Mouse (Mus musculus) retina, postnatal 1 day (tissue): Measurements from ENCODE around the gene Etv5.

ENCODE experiments used
- DNase-seq: peaks from one replicate; pipeline ENCODE4 v3.0.0-alpha.2; 2012

Etv5 gene

DNA sequence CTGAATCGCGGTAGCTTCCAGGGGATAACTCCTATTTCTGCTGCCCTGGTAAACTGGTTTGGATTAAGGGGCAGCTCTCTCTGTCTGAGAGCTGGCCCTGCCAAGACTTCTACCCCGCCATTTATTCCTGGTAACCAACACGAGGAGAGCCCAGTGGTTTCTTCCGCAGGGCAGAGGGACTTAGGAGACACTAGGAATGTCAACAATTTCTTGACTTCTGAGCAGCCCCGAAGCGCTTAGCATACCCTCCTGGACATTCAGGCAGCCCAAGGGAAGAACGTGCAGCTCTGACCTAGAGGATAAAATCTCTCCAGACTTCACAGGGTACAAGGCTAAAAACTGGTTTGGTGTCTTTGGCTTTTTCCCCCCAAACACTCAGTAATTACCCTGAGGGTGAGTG, 10.1 kb downstream of the Etv5 start:
- no peak for DNase-seq

DNA sequence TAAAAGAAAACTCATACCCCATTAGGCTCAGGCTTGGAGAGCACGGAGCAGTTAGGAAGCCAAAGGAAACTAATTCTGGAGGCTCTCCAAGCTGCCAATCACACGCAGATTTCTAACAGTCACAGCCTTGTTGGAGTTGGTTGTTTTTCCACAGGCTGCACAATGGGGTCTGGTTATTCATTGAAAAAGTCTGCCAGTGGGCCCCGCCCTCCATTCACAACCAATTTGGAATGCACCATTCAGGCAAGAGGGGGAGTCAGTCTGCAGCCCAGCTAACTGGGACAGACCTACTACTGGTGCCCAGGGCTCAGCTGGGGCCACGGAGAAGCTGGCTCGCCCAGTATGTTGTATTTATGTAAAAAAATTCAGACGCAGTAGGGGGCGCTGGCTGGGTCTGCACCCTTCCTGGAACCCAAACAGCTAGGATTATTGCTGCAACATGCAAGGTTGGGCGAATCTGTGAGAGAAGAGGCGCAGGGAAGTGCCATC, 10.6 kb downstream of the Etv5 start:
- peak; percentile 99 for DNase-seq

DNA sequence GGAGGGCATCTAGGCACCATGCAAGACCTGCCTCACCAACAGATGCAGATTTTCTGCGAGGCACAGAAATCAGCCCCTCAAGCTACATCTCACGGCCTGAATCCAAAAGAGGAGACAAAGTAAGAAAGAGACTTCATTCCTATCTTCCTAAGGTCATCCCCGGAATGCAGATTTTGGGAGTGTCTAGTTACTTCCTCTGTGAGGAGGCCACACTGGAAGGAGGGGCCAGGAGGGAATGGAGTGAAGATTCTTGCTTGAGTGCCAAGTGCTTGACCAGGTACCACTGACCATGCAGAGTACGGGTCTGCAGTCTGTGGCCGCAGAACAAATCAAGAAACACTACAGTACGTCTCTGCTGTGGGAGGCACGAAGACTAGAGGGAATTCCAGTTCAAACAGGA, 12.7 kb downstream of the Etv5 start:
- DNase-seq, result no peak

DNA sequence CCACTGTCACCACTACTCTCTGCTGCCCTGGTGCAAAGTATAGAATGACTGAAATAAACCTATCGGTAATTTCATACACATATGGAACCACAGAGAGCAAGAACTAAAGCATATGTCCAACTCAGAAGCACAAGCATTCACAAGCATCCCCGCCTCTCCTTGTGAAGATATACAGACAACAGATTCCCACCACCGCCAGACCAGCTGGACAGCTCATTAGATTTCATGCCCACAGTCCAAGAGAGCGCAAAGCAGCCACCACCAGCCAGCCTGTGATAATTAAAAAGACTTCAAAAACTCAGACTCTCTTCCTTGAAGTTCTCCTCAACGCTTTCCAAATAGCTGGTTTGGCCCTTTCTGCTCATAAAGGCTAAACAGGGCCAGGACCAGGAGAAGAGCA, 17.3 kb downstream of the Etv5 start:
- DNase-seq, result no peak

DNA sequence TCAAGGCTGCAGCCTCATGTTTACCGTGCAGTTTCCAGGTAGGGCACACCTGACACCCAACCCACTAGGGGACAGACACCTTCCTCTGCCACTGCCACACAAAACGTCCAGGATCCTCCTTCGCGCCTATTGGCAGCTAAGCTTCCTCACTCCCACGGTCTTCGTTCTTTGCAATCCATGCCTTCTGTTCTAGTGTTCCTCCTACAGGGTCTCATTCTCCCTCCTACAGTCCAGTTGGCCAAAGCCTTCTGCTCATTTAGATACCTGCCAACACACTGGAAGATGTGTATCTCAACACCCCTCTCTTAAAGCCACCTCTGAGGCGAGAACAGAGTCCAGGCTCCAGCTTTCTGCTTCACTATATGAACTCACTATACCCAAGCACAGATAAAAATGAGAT, 21.6 kb downstream of the Etv5 start:
- no peak for DNase-seq

DNA sequence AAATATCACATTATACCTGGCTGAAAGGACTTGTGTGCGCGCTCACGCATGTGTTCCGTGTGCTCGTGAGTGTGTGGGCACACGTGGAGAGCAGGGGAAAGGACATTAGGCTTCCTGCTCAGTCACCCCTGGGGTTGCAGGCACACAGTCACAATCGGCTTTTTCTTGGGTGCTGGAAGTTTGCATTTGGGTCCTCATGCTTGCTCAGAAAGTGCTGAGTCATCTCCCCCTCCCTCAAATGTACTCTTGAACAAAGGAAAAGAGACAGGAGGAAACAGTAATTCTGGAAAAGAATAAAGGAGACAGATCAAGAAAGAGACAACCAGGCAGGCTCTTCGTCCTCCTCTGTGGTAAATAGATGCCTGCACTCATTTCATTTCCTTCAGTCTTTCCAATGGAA, 22.5 kb downstream of the Etv5 start:
- DNase-seq, result no peak

DNA sequence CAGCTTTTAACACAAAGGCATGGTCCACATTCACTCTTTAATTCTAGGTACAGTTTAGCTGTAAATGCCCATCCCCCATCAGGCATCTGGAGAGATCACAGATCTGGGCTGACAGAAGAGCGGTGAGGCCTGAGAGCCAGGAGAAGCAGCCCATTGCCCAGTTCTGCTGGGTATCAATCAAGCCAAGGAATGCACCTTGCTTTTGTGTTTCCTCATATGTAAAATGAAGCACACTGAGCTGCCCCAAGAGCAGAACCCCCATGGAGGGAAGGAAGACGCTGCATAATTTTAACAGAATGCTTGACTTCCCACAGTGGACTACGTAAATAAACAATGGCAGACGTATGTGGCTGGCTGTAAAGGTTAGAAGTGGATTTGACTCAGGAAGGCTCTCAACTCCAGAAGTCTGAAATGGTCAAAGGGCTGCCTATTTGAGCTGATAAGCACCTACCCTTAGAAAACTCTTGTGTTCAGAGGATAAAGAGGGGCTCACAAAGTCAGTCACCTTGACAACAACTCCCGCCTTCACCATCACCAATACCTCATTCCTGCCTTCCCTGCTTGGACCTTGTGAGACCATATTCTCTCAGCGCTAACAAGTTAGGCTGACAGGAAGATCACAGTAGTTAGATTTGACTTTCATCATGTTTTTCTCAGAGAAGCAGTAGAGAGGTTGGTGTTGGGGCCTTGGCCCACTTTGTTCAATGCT, 23.2 kb downstream of the Etv5 start:
- no peak for DNase-seq

DNA sequence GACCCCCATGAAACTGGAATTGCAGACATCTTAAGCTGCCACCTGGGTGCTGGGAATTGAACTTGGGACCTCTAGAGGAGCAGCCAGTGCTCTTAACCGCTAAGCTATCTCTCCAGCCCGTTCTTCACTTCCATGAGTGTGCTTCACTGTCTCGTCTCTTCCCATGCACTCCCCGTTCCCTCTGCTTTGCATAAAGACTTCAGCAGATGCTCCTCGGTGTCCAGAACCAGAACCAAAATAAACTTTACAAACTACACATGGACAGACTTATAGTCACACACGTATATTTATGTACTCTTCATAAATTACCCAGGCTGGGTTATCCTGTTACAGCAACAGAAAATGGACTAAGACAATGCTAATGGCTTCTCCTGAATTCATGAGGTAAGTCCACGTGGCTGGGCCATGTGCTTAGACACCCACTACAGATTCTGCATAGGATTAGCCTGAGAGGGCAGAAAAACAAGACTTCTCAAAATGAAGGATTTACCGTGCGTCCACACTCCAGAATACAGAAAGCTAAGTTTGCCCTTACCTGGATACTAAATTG, 25.2 kb downstream of the Etv5 start:
- no peak for DNase-seq

DNA sequence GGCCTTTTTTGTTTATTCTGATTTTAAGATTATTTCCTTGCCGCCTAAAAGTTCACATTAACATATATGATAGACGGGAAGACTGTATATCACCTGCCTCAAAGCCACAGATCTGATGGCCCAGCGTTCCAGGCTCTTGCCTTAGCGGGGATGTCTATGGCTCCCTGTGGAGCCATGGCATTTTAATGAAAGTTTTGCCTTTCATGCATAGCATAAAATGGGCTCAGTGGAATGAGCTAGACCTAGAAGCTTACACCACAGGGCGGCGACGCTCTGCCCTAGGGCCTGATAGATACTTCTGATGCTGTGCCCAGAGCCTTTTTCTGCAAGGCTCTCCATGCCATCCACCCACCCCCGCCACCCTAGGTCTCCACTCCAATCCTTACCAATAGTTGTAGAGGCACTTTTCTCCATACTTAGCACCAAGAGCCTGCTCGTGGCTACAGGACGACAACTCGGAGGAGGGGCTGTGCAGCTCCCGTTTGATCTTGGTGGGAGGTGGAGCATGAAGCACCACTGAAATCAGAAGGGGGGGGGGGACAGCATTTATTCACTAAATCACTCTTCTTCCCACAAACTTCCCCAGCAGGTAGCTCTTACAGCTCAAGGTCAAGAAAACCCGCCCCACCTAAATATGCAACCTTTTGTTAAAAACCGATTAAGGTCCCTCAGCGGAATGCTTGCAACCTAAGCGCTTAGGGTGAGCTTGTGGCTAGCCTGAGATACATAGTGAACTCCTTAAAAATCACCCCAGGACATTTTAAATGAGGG, 26.9 kb downstream of the Etv5 start:
- no peak for DNase-seq

DNA sequence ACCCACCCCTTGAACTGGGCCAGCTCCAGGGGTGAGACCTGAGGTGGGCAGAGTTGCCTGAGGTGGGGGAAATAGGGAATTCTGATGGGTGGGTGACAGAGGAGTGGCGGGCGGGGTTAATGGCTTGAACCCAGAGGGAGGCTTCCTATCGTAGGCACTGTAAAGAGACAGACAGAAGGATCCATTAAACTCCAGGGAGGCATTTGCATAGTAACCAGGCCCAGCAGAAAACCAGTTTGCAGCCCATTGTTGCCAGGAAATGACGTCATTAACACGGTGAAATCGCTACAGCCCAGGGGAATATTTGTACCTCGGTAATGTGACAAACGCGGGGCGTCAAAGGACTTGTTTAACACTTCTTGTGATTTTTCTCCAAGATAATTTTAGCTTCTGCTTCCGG, 27.8 kb downstream of the Etv5 start:
- no peak for DNase-seq

DNA sequence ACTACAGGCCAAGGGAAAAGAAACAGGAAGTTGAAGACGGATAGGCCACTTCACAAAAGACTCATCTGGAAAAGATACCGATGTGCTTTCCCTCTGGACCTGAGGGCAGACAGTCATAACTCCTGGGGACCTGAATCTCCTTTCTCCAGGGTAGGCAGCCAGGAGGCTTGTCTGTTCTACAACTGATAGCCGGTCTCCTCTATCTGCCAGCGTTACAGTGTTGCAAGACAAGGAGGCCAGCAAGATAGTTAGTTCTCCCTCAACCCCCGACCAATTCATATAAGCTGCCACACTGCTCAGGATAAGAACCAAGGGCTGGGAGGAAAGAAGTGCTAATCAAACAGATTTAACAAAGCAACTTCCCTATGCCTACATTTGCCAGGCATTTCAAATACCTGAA, 29.5 kb downstream of the Etv5 start:
- no peak for DNase-seq

DNA sequence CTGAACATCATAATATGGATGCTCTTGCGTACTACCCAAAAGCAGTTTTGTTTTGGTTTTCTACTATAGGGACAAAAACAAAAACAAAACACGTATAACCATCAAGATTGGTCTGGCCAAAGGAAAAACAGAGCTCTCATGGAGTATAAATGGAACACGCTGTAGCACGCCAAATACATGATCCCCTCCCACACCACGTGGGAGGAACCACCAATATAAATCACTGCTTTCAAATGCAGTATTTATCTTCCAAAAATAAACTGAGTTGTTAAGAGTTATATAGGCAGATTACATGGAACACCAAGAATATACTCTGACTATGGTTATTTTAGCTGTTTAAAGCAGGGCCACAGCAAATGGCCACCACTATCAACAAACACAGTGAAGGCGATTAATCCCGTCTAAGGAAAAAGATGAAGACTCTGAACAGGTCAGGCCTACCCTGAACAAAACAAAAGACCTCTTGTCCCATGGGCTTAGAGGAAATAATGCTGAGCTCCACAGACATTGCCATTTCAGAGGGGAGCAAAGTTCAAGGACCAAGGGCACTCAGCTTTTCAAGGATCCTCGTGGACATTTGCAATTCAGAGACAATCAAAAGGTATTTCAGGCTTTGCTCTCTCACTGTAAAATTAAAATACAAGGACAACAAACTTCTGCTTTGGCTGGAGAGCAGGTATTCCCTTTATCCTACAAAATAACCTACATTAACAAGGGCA, 30.7 kb downstream of the Etv5 start:
- DNase-seq, result no peak

DNA sequence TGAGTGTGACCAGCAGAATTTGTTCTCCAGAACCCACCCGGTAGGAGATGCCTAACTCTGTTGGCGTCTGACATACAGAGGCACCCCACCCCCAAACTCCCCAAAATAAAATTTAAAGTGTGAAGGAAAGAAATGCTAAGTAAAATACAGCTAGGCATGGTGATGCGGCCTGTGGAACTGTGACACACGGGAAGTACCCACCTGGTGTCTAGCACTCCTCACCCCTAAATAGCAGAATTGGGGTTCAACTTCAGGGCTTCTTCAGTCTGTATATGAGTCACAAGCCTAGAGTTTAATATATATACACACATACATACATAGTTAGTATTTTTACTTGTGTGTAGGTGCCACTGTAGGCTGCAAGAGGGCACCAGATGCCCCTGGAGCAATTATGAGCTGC, 32.8 kb downstream of the Etv5 start:
- DNase-seq, result no peak

DNA sequence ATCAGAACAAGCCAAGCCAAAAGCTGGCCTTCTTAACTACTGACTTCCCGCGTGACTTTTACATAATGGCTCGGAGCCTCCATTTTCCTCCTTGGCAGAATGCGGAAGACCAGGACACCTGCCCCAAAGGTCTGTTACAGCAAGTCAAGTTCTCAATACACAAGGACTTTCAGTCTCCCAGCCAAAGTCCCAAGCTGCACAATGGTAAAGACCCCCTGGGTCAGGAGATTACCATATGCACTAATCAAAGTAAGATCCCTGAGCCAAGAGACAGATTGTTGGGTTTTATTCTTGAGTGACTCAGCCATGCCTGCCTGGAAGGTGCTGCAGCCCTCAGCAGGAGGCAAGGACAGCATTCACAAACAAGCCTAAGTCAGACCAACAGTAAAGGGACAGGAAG, 33.5 kb downstream of the Etv5 start:
- no peak for DNase-seq

DNA sequence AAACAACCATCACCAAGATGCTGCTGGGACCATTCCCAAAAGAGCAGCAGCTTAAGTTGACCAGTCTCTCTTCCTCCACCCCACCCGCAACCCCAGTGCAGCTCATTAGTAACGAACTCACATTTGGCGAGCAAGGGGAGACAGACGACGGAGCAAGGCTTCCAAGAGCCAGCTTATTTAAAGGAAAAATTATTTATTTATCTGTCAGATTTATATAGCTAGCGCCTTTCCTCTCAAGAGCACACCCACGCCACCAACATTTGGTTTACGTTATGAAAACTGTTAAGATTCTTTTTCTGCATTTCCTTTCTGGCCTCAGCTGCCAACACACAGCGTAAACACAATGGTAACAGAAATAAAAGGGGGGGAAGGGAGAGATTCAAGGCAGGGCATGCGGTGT, 34.0 kb downstream of the Etv5 start:
- no peak for DNase-seq

DNA sequence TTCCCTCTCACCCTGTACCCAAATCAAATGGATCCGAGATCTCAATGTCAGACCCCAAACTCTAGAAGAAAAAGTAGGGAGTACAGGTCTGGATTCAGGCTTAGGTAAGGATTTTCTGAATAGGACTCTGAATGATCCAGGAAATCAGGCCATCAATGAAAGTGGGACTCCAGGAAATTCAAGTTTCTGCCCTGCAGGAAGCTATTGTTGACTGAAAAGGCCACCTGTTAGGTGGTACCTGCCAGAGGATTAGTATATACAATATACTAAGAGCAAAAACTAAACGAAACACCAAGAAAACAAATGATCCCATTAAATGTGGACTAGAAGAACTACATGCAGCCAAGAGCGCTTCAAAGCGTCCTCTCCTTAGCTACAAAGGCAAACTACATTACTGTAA, 35.8 kb downstream of the Etv5 start:
- DNase-seq, result no peak

DNA sequence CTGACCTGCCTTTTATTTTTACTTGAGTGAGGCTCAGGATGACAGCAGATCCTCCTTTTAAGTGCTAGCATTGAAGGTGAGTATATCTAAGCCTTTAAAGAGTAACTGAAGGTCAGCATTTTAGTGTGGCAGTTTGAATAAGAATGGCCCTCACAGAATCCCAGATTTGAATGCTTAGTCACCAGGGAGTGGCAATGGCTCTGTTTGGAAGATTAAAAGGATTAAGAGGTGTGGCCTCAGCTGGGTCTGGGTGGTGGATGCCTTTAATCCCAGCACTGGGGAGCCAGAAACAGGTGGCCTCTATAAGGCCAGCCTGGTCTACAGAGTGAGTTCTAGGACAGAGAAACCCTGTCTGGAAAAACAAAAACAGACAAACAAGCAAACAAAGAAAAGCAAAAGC, 36.9 kb downstream of the Etv5 start:
- peak; percentile 20 for DNase-seq

DNA sequence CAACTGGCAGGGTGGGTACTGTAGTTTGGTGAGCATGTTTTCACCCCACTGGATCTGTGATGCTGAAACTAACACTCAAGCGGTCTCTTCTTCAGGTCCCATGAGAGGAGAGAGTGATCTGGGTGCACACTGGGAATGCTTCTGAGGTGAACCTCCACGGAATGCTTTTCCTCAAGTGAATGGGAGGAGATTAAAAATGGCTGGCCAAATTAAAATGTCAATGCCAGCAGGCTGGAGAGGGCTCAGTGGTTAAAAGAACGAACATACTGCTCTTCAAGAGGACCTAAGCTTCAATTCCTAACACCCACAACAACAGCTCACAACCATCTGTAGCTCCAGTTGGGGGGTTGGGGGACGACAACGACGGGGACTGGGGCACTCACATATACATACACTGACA, 39.3 kb downstream of the Etv5 start:
- DNase-seq, result no peak

DNA sequence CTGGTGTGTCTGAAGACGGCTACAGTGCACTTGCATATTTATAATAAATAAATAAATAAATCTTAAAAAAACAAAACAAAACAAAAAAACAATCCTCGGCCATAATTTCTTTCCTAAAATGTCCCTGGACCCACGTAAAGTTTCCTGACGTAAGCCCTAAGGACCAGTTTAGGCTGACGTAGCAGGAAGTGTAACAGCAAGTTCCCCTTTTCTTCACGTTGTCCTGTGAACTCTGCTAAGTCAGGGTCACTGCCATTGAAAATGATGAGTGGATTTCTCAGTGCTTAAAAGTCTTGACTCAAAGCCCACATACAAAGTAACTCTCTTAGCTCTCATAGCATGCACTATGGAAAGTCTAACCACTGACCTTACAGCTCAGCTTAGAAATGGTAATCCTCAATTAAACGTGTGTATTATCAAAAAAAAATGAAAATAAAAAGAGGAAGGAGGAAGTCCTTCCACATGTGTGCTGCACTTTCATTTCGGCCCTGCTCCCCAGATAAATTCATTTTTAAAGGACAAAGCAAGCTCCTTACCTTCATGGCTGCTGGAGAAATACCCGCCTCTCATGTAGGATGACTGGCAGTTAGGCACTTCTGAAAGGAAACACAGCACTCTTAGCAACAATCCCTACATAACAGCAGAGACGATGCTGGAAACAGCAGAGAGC, 40.6 kb downstream of the Etv5 start:
- DNase-seq, result no peak

DNA sequence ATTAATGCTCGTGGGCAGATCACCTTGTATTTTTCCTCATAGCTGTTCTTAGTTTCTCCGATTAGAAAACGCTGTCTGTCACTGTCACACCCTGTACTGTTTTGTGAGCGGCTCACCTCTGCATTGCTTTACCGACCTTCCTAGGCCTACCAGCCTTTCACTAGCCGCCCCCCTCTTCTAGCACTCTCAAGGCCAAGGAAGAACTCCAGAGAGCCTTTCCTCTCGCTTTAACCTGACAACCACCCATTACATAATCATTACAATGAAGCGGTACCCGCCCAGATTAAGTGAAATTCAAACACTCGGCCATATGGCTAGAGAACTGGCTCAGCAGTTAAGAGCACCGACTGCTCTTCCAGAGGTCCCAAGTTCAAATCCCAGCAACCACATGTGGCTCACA, 41.2 kb downstream of the Etv5 start:
- no peak for DNase-seq

DNA sequence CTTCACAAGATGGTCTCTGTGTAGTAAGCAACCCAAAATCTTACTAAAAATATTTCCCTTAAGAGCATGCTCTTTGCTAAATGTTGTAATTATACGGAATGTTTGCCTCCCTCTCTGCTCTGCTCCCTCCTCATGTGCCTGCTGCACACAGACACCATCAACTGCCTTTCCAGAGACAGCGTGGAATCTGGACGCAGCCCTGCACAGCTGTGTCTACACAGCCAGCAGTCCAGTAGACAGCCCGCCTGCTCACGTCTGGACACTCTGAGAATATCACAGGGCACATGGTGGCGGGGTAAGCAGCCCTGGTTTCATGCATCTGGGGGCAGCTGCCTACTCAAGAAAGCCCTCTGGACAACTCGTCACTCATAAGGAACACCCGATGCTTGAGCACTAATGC, 43.1 kb downstream of the Etv5 start:
- no peak for DNase-seq

DNA sequence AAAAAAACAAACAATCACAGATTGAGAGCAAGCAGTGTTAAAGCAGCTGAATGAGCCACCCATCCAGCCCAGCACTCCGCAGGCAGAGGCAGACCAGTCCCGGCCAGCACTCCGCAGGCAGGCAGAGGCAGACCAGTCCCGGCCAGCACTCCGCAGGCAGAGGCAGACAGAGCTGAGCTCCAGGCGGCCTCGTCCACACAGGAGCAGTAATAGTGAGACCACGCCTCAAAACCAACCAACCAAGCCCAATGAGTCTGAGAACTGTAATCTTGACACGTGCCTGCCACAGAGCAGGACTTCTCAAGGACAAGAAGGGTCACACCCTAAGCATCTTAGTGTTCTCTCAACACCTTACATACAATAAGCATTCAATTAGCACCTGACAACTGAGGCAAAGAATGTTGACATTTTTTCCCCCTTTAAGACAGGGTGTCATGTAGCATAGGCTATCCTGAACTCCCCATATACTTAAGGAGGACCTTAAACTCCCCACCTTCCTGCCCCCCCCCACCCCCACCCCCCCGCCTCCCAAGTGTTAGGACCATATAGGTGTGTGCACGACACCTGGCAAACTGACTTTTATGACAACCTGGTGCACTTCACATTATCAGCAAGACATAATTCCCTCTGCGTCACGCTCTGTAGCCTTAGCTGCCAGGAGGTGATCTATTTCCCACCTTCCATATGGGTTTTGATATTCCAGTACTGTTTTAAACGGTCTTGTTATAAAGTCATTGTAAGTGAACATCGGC, 44.2 kb downstream of the Etv5 start:
- no peak for DNase-seq
